Mouse (Mus musculus): ENCODE measurements around the gene Cyren.

- TF ChIP-seq CTCF (IDR thresholded peaks at IDR 0.05; ENCODE audit: low read depth) (no peak), EP300 (optimal IDR thresholded peaks at IDR 0.05) (no peak)
These were observed 26.0 kb upstream of the Cyren start for GRCm38 (mm10) chr6:34903851-34904250.

Measured in stomach, postnatal 0 days (tissue).